7 mouse cellular contexts compared by ENCODE assay signal in genomic region chr10:24131451-24132262, GRCm38 (mm10). TPM values are rescaled to one million over a fixed set of nuclear protein-coding genes. Genes with fewer than 3 reads are reported as not detected.
DNase-seq lines count a peak whose midpoint lies in the region; ATAC-seq and TF ChIP-seq lines count a peak whose summit lies in the region.

No protein-coding gene starts in this region.

- ATAC-seq in embryonic facial prominence, embryonic 14.5 days (ENCODE audit: low read depth), result peak; percentile 89
- peak; percentile 88 for ATAC-seq in neutrophil, adult 5-6 weeks (ENCODE audit: extremely low read depth, insufficient number of reproducible peaks, low FRiP score, poor library complexity, severe bottlenecking)

- TF ChIP-seq CTCF in bone marrow macrophage, adult 2 months (IDR thresholded peaks at IDR 0.05; ENCODE audit: low read depth, low read length), result no peak

- intact Hi-C loops in heart, postnatal 10 days (cut with DNase I), result loop anchor here (2.0 to 5.0 kb wide), 2 partner anchors 154 to 317 kb away; no protein-coding TSS in a partner anchor

- peak overlapping the region; percentile 50 for H3K4me2 ChIP-seq in embryonic facial prominence, embryonic 14.5 days (ENCODE audit: low read depth, low read length)

- H3K27me3 ChIP-seq in embryonic facial prominence, embryonic 14.5 days (replicated peaks; ENCODE audit: control insufficient read depth, insufficient read depth, low read length), result no peaks in the 10 kb centered on the region

- peaks cover 15% of the 10 kb centered on the region for H3K4me1 ChIP-seq in bone marrow macrophage, adult 2 months (ENCODE audit: control insufficient read depth, insufficient read depth, low read length)
- 0 out of 2 replicates have a peak, but pooled peaks cover 6% of the 10 kb centered on the region for H3K4me1 ChIP-seq in embryonic facial prominence, embryonic 14.5 days (ENCODE audit: control insufficient read depth, insufficient read depth, low read length)

- no peak for TF ChIP-seq POLR2A in bone marrow macrophage, adult 2 months (IDR thresholded peaks at IDR 0.05; ENCODE audit: borderline replicate concordance, low read depth, low read length)

- no peak overlapping the region for H3K4me3 ChIP-seq in bone marrow macrophage, adult 2 months (ENCODE audit: insufficient read depth, low read length)
- peak overlapping the region; percentile 21 for H3K4me3 ChIP-seq in embryonic facial prominence, embryonic 14.5 days (ENCODE audit: low read depth, low read length)

- no peaks in the 10 kb centered on the region for H3K9me3 ChIP-seq in embryonic facial prominence, embryonic 14.5 days (ENCODE audit: control insufficient read depth, low read length)

- H3K36me3 ChIP-seq in embryonic facial prominence, embryonic 14.5 days (ENCODE audit: control insufficient read depth, insufficient read depth, low read length), result no peaks in the 10 kb centered on the region

- peak overlapping the region; percentile 3; the same call in 1 of the 2 replicates for H3K9ac ChIP-seq in embryonic facial prominence, embryonic 14.5 days (ENCODE audit: low read depth, low read length)

- 22% methylated on average over 9 of the region's 9 CpGs for WGBS in embryonic facial prominence, embryonic 14.5 days

- DNase-seq in MEL-GATA-1-ER (ENCODE audit: extremely low read depth, low read depth), result peak; percentile 83
- DNase-seq in embryonic facial prominence, embryonic 14.5 days (ENCODE audit: low spot score), result peak; percentile 94
- peak; percentile 64 to 77 for DNase-seq in heart, postnatal 10 days
- DNase-seq in kidney, postnatal 36 days, result peak; percentile 78 to 85
- DNase-seq in lung, adult 18-20 months, result peak; percentile 57 to 78

- peak overlapping the region; percentile 80 for H3K27ac ChIP-seq in bone marrow macrophage, adult 2 months (ENCODE audit: insufficient read depth, low read depth, low read length)
- no peak overlapping the region for H3K27ac ChIP-seq in embryonic facial prominence, embryonic 14.5 days (replicated peaks; ENCODE audit: low read depth, low read length)

RNA-seq across cellular contexts. Expression of gene Stx7, which starts 17.4 kb away (rescaled TPM):
- 140 and 151 TPM in 2 replicates for polyA plus RNA-seq in bone marrow macrophage, adult 2 months (2012; ENCODE audit: insufficient read depth, insufficient read length, missing spikeins)
- 86.9 and 93.9 TPM in 2 replicates for polyA plus RNA-seq in embryonic facial prominence, embryonic 14.5 days (2014; fragmentation: Nextera tagmentation; extraction: Ambion mirVana)
- 10 to 100 TPM; 44.9 to 54.6 TPM for total RNA-seq in heart, postnatal 10 days (2021)
- 95.9 and 112 TPM in 2 replicates for total RNA-seq in neutrophil, adult 5-6 weeks (2017)

RNA-seq across cellular contexts. Expression of gene Taar9, which starts 22.3 kb away (rescaled TPM):
- polyA plus RNA-seq in bone marrow macrophage, adult 2 months (2012; ENCODE audit: insufficient read depth, insufficient read length, missing spikeins), result not detected in 2 replicates
- not detected in 2 replicates for polyA plus RNA-seq in embryonic facial prominence, embryonic 14.5 days (2014; fragmentation: Nextera tagmentation; extraction: Ambion mirVana)
- total RNA-seq in heart, postnatal 10 days (2021), result not detected
- total RNA-seq in neutrophil, adult 5-6 weeks (2017), result not detected in 2 replicates

RNA-seq across cellular contexts. Expression of gene Taar8c, which starts 29.9 kb away (rescaled TPM):
- polyA plus RNA-seq in bone marrow macrophage, adult 2 months (2012; ENCODE audit: insufficient read depth, insufficient read length, missing spikeins), result not detected in 2 replicates
- not detected in 2 replicates for polyA plus RNA-seq in embryonic facial prominence, embryonic 14.5 days (2014; fragmentation: Nextera tagmentation; extraction: Ambion mirVana)
- total RNA-seq in heart, postnatal 10 days (2021), result not detected
- not detected in 2 replicates for total RNA-seq in neutrophil, adult 5-6 weeks (2017)

RNA-seq across cellular contexts. Expression of gene Taar8b, which starts 39.6 kb away (rescaled TPM):
- polyA plus RNA-seq in bone marrow macrophage, adult 2 months (2012; ENCODE audit: insufficient read depth, insufficient read length, missing spikeins), result not detected in 2 replicates
- not detected in 2 replicates for polyA plus RNA-seq in embryonic facial prominence, embryonic 14.5 days (2014; fragmentation: Nextera tagmentation; extraction: Ambion mirVana)
- total RNA-seq in heart, postnatal 10 days (2021), result not detected
- total RNA-seq in neutrophil, adult 5-6 weeks (2017), result not detected in 2 replicates

RNA-seq across cellular contexts. Expression of gene Taar8a, which starts 55.4 kb away (rescaled TPM):
- not detected in 2 replicates for polyA plus RNA-seq in bone marrow macrophage, adult 2 months (2012; ENCODE audit: insufficient read depth, insufficient read length, missing spikeins)
- not detected in 2 replicates for polyA plus RNA-seq in embryonic facial prominence, embryonic 14.5 days (2014; fragmentation: Nextera tagmentation; extraction: Ambion mirVana)
- not detected for total RNA-seq in heart, postnatal 10 days (2021)
- not detected in 2 replicates for total RNA-seq in neutrophil, adult 5-6 weeks (2017)
